Mouse (Mus musculus) frontal cortex, adult 2 months (tissue): Measurements from ENCODE around the gene Eef2k. TPM values are rescaled to one million over a fixed set of nuclear protein-coding genes. Genes with fewer than 3 reads are reported as not detected.

Source experiments
- DNase-seq, 2 experiments: peaks; one replicate each; pipeline ENCODE4 v3.0.0; 2022; ENCODE audit warnings: low spot score in 1 of 2; ENCODE audit errors: extremely low spot score in 1 of 2
- polyA plus RNA-seq: library from polyadenylated mRNA; depleted of rRNA; stranded (reverse); fragments of >200 nt; gene quantifications from 2 replicates; pipeline ENCODE4 v1.2.3, GENCODE M21; 2012; rRNA removed

Gene Eef2k
- polyA plus RNA-seq, result 30.5 and 35.3 TPM in 2 replicates

DNA sequence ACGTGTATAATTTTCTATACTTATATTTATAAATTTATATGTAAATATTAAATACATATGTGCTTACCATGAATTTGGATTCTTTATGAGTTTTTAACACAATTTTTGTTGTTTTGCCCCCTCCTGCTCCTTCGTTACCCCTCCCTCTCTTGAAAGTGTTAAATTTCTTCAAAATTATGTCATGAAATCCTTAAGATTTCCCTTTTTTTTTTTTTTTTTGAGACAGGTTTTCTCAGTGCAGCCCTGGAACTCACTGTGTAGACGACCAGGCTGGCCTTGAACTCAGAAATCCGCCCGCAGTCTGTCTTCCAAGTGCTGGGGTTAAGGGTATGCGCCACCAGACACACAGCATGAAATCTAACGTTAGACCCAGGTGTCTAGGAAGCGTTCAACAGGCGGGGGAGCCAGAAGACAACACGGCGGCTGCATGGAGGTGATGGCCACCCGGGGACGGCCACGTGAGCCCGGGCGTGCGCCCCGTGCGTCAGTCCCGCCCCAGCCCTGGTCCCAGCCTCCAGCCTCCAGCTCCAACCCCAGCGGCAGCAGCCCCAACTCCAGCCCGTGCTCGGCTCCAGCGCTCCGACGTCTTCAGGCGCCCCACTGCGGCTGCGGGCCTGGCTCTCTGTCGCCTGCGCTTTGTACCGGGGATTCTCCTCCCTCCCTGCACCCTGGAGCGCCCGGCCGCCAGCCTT, at the start of gene Eef2k:
Eef2k (plus strand) TSS at position 487 of the 692 bp plus-strand sequence.
- peak; percentile 58 to 88 for DNase-seq

DNA sequence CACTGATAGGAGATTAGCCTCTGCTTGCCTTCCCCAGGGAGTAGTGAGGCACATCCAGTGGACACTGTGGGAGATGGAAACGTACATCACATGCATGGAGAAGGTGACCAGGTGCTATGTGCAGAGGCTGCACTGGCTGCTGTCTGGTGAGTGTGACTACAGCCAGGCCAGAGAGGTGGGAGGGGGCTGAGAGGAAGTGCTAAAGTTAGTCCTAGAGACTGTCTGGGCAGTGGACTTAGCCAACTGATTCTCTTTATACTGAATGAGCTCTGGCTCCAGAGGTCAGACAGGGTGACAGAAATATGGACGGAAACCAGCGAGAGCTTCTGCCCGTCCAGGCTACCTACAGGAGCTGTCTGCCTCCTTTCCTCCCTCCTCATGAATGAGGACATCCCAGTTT, 47.1 kb upstream of the Eef2k start:
- no peak for DNase-seq

DNA sequence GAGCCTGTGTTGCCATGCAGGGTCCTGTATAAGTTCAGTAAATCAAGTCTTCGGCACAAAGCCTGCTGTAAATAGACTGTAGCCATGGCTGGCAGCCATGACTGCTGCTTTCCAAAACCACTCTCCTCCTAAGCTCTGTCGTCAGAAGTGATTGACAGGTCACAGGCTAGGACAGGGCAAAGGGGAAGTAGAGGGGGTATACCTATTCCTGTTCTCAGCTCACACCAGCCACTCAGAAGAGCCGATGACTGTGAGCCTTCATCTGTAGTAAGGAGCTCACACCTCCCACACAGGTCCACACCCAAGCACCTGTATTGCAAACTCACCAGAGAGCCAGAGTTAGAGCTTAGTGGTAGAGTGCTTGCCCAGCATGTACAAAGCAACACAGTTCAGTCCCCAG, 46.3 kb upstream of the Eef2k start:
- no peak for DNase-seq

DNA sequence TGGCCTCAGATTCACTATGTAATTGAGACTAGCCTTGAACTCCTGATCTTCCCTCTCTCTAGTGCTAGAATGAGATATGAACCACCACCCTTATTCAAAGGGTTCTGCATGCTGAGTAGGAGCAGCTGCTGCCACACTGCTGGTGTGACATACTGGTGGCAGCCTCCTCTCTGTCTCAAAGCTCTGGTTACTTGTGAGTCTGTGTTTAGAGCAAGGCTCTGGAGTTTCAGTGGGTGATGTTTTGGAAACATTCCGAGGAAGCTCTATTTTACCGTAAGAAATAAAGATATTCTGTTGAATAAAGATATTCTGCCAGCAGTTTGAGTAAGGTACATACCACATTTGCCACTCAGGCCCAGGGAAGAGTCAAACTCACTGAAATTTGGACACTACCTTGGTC, 39.4 kb upstream of the Eef2k start:
- peak in 1 of 2 experiments; percentile 21 for DNase-seq

DNA sequence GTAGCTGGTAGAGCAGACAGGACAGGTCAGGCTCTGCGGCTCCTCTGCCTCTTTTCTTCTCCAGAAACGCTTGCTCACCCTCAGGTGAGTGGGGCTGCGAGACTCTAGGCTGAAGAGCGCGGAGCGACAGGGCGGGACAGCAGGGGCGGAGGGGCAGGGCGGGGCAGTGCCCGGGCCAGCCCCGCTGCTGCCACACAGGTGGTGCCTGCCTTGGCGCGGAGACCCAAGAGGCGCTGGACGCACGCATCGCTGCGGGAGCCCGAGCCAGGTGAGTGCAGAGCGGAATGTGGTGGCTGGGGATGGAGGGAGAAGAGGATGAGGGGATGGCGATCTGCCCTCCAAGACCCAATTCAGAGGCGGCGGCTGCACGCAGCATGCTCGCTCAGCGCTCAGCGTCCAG, 32.9 kb upstream of the Eef2k start:
- DNase-seq, result no peak

DNA sequence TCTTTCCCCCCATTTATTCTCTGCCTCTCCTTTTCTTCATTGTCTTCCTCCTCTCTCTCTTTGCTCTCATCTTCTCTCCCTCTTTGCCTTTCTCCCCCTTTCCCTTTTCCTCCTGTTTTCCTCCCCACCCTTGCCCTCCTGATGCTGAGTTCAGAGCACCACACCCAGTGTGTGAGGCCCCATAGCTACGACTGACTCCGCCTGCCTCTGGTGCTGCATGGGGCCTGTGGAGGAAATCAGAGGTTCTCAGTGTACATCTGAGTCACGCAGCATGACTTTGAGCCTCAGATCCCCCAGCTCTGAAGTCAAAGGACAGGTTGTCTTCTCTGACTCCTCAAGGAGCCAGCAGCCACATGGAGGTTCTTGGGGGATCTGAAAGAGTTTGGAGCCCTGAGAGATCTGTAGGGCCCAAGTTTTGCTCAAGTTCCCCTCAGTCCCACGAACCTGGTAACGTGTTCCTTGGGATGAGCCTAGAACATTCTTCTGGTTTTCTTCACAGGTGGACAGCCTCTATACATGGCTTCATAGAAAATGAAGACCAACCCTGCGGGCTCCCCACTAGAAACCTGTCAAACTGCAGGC, 30.7 kb upstream of the Eef2k start, which contains the start of gene Gm5737:
Gm5737 (plus strand) TSS at position 532 of the 582 bp plus-strand sequence.
- DNase-seq, result no peak

DNA sequence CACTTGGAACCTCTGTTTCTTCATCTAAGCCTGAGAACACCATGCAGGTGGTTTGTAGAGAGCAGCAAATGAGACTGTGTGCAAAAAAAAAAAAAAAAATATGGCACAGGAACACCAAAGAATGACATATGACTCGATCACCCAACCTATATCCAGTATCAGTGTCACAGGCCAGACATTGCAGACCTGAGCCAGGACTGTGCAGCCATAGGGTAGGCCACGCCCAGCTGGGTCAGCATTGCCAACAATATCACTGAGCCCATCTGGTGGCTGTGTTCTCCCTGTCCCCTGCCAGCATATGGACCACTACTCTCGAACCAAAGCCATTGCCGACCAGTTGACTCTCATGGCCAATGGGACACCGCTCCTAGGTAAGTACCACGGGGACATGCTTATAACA, 25.1 kb upstream of the Eef2k start:
- DNase-seq, result no peak

DNA sequence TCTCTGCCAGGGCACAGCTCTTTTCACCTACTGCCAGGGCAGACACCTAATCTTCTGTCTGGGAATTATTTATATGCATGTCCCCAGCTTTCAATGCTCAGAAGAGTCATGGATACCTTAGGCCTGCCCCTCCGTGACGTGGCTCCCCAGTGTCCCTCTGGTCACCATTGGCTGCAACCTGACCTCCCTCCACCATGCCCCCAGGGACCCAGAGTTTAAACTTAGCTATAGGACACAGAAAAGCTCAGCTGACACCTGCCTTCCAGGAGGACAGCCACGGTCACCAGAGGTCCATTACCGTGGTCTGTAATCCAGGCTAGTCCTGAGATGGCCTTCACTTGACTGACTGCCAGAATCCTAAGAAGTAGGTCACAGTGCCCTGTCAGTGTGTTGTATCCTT, 23.2 kb upstream of the Eef2k start:
- no peak for DNase-seq

DNA sequence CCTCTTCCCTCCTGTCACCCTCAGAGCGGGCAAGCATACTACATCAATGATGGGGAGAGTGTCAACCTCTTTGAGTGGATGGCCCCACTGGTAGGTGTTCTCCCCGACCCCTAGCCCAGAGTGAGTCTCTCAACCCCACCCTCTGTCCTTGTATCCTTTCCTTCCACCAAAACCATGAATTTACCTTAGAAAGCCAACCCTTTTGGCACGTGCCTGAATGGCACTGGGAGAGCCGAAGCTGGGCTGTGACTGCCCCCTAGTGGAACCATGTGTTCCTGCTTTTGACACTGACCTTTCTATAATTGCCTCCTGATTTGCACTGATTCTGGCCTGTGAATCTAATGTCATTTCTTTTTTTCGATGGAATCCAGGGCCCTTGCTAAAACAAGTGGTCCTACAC, 19.4 kb upstream of the Eef2k start:
- peak in 1 of 2 experiments; percentile 84 for DNase-seq

DNA sequence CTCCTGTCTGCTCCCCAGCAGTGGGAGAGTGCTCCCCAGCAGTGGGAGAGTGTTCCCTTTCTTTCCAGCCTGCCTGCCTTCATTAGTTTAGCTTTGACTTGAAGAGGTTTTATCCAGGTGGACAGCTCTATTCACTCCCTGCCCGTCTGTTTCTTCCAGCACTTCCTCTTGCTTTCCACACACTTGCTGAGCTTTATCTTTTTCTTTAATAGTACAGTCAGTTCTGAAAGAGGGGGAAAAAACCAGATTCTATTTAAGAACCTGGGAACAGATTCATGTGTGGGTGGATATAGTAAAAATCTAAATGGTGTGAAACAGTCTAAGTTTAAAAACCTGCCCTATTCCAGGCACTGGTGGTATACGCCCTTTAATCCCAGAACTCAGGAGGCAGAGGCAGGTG, 17.5 kb upstream of the Eef2k start:
- DNase-seq, result peak in 1 of 2 experiments; percentile 70

DNA sequence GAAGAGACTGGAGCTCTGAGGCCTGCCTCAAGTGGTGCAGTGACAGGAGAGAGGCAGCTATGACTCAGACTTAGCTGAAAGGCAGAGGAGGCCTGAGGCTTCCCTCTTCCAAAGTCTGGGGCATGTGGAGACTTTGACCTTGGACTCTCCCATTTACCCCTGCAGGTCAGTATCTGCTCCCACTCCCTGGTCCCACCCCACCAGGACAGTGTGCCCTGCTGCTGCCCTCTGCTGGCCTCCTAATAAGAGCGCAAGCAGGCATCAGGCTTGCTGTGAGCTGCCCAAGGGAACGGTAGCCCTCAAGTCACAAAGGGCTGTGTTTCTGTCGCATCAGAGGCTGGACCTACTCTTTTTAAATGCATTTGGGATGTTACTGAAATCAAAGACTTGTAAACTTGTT, 16.2 kb upstream of the Eef2k start:
- no peak for DNase-seq

DNA sequence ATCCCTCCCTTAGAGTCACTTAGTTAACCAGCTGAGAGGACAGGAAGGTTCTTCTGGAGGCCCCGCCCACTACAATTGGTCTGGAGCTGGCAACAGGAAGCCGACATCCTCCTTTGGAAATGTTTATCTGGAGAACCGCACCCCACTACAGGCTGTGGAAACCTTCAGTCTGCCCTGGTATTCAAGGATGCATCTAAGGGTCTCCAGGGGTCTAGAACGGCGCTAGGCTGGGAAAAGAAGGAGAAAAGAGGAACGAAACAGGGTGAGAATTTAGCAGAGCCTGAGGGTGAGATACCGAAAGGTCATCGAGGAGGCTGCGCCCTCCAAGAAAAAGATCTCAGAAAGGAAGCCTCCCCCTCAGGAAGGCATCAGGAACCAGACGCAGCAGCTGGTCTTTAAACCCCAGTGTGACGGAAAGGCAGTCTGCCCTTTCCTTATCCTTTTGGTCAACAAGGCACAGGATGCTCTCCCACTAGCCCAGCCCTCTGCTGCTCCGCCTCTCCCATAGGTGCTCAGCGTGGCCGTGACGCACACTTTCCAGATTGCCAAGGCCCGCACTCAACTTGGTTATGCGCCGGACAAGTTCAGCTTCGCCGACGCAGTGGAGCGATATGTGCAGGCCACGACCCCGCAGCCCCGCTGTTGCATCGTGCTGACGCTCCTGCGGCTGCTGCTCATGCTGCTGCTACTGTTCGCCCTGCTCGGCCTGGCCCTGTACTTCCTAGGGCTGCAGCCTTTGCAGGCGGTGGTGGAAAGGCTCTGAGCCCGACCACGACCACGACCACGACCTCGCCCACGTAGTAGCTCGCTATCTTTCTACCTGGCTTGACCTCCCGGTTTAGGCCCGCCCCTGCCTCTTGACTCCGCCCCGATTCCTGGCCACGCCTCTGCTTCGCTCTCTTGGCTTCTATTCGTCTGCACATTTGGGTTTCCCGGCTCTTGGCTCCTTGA, 11.9 kb upstream of the Eef2k start:
- peak in 1 of 2 experiments; percentile 67 for DNase-seq

DNA sequence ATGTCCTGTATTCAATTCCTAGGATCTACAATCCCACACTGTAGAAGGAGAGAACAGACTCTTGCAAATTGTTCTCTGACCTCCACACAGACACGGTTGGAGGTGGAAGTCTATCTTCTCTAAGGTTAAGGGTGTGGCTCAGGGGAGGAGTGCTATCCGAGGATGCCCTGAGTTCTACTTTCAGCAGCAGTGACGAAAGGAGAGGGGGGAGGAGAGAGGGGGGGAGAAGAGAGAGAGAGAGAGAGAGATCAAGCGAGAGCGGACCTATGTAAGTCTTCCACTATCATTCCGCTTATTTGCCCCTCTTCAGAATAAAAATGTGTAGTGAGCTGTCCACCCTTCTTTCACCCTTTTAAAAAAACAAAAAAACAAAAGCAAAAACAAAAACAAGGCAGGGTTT, 8.2 kb upstream of the Eef2k start:
- DNase-seq, result no peak

DNA sequence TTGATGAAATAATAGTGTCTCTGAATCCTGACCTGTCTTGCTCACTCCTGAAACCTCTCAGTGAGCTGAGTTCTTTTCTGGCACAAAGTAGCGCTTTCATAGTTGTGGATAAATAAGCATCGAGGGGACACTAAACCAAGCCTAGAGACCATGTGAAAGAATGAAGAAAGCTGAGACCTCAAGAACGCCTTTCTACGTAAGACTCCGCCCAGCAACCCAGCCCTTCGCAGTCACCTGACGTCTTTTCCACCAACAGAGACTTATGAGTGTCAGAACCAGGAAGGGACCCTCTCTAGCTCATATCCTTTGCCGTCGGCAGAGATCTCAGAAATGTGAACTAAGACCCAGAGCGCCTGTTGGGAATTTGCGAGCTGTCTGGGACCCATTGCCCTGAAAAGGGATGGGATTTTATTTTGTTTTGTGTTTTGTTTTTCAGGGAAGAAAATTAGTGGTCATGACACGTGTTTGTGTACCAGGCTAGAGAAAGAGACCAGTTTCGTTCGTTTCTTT, 7.7 kb upstream of the Eef2k start:
- DNase-seq, result peak; percentile 72 to 80

DNA sequence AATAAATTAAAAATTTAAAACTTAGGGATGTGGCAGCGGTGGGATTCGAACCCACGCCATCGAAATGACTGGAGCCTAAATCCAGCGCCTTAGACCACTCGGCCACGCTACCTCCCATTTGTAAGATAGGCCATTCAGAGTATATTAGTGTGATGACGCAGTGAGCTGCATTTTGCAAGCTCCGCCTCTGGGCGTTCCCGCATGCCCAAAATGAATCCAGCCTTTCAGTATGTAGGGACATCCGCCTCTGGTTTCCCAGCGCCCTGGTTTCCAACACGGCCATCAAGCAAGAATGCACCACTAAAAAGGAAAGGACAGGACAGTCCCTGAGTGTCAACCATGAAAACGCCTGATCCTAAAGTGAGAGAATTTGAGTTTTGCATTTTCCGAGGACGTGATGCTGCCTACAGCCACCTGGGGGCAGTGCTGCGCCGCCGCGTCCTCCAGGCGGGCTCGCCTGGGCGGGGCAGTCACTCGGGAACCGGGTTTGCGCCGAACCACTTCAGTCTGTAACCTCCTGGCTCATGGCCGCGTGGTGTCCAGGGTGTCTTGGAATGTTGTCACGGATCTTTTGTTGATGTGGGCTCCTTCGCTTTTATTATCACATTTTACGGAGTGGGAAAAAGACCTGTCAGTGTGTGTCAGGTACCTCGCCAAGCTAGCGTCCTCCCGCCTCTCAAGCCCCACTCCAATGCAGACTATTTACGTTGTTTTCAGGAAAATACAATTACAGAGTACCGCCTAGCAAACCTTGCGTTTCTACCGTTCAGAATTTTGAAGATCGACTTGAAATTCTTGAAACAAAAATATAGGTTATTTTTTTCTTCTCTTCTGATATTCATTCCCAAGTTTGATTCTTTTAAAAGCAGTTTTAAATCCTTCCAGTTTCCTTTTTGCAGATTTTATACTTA, 6.9 kb upstream of the Eef2k start:
- DNase-seq, result peak; percentile 91 to 100

DNA sequence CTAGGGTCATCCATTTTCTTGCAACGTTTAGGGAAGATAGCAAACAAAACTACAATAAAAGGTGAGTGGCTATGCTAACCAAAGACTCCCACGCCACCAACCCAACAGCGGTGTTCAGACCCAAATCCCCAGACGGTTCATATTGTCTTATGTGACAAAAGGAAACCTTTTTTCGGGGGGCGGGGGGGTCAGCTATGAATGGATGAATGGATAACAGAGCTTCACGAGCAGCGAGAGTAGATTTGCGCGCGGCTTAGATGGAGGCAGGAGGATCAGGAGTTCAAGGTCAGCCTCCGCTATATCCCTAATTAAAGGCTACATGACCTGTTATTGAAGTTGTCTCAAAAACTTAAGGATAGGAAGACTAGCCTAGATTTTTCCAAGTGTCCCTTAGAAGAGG, 6.3 kb upstream of the Eef2k start:
- DNase-seq, result no peak

DNA sequence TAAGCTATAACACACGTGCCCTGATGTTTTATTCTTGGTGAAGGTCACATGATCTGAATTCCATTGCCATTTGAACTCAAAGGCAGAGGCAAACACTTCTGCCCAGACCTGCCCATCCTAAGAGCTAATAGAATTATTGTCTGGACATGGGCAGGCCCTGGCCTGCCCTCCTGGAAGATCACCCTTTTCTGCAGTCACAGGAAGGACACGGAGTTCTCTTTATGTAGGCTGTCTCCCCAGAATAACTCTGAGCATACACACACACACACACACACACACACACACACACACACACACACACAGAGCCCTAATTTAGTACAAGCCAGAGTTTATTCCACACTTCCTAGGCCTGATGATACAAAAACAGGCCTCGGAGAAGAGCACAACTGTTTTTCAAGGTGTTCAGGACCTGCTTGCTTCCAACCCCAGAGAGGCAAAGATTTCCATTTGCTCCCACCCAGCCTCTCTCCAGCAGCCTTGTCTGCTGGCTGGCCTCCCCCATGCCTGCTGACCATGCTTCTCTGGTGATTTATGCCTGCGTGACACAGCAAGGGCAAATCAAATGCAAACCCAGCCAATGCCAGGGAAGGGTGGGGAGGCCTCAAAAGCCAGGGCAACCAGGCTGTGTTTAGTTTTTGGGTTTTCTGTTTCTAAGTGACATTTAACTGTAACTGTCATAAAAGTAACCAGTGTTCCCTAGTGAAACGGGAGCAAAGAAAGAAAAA, 4.0 kb upstream of the Eef2k start:
- no peak for DNase-seq

DNA sequence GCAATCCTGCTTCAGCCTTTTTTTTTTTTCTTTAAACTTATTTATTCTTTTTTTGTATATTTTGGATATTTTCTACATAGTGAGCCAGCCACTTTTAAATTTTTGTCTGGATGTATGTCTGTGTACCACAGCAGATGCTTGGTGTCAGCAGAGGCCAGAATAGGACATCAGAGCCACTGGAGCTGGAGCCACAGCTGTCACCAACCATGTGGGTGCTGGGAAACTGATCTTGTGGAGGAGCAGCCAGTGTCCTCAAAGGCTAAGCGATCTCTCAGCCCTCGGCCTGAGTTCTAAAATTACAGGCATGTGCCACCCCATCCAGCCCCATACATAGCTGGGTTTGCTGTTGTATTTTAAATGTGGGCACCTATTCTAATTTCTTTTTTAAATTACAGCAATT, 2.8 kb upstream of the Eef2k start:
- no peak for DNase-seq

DNA sequence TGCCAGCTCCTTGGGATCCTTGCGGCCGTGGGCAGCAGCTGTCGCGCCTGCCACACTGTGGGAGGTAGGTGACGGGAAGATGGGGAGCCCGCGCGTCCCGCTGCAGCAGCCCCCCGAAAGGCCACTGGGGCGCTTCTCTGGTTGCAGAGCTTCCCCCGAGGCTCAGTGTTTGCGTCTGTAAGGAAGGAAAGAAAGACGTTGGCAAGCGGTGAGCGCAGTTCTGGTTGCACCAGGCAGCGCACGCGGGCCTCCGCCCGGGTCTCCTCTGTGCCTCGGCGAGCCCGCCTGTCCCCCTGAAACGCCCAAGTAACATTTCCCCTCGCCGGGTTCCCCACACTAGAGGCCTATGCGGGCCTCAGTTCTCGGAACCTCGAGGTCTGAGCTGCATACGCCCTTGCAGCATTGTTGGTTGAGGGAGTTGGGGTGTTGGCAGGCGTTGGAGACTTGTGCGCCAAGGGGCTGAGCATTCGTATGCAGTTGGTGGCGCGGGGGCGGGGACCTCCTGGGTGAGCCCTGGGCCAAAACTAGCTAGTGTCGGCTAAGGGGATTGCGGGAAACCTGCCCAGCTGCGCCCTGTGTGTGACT, 498 bp downstream of the Eef2k start:
- DNase-seq, result peak; percentile 80 to 91
